Mouse (Mus musculus) WW6 (cell line): ENCODE data around the gene Usp47.

Experiments used
- DNase-seq: peaks from one replicate; pipeline ENCODE4 v3.0.0-alpha.2; 2013; ENCODE audit warnings: low read depth, low spot score

Gene Usp47

GRCm38 (mm10) chr7:112023150-112023600 is at the start of gene Usp47:
TSS of gene Usp47 (plus strand) at chr7:112023504.
- peak; percentile 50 for DNase-seq

GRCm38 (mm10) chr7:111976401-111976800 is 46.9 kb upstream of the Usp47 start:
- DNase-seq, result no peak

GRCm38 (mm10) chr7:111977871-111978270 is 45.4 kb upstream of the Usp47 start:
- DNase-seq, result no peak

DNA sequence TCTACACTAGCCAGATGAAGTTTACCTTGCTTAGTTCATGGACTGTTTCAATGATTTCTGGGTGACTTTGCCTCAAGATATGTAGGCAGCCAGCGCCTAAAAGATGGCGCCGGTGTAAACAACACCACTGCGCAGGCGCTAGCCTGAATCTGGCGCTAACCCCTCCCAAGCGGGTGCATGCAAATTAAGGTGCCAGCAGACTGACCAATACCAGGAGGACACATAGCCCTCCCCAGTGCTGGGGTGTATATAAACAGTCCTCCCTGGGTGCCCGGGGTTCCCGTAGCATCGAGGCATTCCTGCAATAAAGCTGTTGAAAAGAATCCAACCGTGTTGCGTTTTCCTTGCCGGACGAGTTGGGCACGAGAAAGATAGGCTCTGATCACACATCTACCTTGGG is 41.0 kb upstream of the Usp47 start:
- no peak for DNase-seq

DNA sequence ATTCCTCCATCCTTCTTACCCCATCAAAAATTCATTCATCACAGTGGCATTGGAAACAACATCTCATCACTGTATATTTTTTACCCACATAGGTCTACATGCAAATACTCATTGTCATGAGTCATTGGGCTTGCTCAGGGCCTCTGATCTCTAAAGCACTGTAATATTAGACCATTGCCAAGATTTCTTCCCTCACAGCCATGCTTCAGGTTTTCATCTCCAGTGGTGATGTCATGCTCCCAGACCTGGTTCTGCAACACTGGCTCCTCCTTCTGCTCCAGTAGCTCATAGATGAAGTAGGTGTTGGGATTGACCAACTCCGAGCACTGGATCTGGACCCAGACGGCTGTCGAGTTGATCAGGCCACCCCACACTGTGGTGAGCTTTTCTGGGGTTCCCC is 38.8 kb upstream of the Usp47 start:
- DNase-seq, result no peak

GRCm38 (mm10) chr7:111985266-111985665 is 38.0 kb upstream of the Usp47 start:
- DNase-seq, result no peak

GRCm38 (mm10) chr7:111986906-111987305 is 36.4 kb upstream of the Usp47 start:
- no peak for DNase-seq

- no peak for DNase-seq
Measured at GRCm38 (mm10) chr7:111997441-111997840, 25.9 kb upstream of the Usp47 start.

DNA sequence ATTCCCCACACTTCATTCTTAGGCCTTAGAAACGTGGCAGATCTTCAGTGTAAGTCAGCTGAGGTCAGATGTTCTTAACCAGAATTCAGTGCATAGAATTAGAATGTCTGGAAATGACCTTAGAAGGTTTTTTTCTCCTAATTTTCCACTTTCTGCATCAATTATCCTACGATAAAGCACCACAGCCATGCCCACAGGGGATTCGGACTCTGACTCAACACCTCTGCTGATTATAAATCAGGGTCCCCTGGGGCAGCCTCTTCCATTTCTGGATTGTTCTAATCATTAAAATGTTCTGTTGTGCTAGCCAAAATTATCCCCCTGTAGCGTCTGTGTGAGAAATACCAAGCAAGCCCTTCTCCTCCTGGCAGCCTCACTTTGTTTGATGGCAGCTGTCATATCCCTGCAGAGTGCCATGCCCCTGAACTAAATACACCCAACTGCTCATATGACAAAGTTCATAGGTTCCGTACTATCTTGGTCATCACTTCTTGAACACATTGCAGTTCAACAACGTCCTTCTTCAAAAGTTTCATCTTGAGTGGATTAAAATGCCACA is 24.8 kb upstream of the Usp47 start:
- no peak for DNase-seq

- DNase-seq, result no peak
Measured at GRCm38 (mm10) chr7:111999376-111999775, 23.9 kb upstream of the Usp47 start.

DNA sequence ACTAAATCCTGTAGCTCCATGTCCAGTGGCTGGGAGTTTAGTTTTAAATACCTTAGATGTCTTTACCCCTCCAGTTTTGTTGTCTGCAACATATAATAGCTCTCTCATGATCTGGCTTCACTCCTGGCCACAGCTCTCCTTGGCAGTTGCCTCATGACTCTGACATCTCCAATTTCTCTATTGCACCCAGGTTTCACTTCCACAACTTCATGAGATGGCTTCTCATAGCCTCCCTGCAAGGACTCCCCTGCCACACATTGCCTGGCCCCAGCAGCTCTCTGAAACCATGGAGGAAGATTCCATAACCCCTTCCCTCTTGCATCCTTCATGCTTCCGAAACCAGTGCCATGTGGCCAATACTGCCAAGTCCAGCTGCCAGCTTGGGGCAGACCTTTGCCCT is 23.1 kb upstream of the Usp47 start:
- no peak for DNase-seq

GRCm38 (mm10) chr7:112010511-112010910 is 12.8 kb upstream of the Usp47 start:
- no peak for DNase-seq

GRCm38 (mm10) chr7:112010976-112011375 is 12.3 kb upstream of the Usp47 start:
- no peak for DNase-seq

GRCm38 (mm10) chr7:112012102-112012501 is 11.2 kb upstream of the Usp47 start:
- no peak for DNase-seq

GRCm38 (mm10) chr7:112012621-112013177 is 10.6 kb upstream of the Usp47 start:
- DNase-seq, result no peak

- DNase-seq, result no peak
Measured at GRCm38 (mm10) chr7:112014148-112014547, 9.2 kb upstream of the Usp47 start.

DNA sequence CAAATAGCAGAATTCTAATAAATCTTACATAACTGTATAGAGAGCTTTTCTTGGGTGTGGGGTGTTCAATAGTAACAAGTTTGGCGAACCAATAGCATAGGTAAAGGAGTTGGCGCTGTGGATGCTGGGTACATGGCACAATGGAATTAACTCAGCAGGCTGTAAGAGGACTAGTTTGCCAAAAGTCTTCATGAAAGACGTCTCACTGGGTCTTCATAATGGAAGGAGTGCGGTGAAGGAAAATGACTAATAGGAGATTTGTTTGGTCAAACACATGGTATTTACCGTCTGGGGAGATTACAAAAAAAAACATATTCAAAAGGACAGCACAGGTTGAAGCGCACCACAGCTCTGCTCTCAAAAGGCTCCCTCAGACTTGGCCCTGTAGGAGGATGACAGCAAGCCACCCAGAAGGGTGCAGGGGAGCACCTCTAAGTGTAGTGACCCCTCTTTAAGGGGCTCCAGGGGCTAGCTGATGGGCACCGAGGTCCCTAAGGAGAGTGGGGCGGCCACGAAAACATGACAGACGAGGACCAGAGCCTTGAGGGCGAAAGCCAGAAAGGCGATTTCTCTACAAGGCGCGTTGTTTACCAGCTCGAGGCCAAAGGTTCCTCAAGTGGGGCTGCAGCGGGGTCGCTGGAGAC is 676 bp upstream of the Usp47 start:
- no peak for DNase-seq

DNA sequence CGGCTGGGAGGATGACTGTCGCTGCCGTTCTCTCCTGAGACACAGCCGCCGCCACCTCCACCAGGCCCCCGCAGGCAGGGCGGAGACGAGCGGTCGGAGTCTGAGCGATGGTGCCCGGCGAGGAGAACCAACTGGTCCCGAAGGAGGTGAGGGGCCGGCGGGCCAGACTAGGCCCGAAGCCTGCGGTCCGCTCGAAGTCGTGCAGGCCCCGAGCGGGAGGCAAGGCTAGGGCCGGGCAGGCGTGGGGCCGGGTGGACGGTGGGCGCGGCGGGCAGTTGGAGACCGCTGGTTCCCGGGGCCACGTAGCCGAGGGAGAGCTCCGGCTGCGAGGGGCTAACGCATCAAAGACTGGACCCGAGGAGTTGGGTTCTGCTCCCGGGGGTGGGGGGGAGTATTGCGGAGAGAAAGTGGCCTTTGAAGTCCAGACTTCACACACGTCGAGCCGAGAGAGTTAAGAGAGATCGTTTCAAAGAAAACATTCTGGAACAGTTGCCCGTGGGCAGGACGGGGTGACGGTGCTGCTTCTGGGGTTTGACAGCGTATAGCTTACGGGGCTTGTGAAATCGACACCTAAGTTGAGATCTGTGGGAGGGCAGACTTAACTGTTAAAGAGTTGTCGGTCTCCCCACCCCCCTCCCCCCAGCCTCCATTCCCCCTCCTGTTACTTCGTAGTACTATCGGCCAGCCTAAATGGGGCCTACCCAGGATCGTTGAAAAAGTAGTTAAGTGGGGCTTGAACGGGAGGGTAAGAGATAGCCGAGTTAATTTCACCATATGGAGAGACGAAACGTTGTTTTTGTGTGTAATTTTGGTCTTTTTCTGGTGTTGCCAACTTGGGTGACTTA is 519 bp downstream of the Usp47 start:
- DNase-seq, result peak; percentile 13

- no peak for DNase-seq
Measured at GRCm38 (mm10) chr7:112024446-112024730, 1.1 kb downstream of the Usp47 start.

DNA sequence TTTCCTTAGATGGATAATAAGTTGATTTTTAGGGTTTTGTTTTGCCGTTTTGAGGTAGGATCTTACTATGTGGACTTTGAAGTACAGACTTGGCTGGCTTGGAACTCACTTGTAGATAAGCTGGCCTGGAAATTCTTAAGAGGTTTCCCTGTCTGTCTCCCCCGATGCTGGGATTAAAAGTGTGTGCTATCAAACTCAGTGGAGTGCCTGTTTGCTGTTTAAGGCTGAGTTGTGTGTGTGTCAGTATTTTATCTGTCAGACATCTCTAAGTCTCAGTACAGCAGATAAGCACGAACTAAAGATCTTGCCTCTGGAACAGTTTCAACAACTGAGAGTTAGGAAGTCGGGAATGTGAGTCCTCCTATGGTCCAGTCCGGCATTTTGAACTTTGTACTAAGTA is 1.6 kb downstream of the Usp47 start:
- no peak for DNase-seq

DNA sequence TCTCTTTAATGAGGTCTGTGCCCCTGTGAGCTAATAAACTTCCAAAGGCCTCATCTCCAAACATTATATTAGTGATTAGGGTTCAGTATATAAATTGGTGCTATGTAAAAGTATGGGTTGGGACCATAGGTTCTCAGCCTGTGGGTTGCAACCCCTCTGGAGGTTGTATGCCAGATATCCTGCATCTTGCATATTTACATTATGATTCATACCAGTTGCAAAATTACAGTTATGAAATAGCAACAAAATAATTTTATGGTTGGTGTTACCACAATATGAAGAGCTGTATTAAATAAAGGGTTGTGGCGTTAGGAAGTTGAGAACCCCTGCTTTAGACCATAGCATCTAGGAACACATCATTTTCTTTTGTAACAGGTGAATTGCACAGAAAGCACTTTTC is 7.3 kb downstream of the Usp47 start:
- no peak for DNase-seq

- DNase-seq, result no peak
Measured at GRCm38 (mm10) chr7:112035804-112036203, 12.5 kb downstream of the Usp47 start.

GRCm38 (mm10) chr7:112036636-112037035 is 13.3 kb downstream of the Usp47 start:
- no peak for DNase-seq
